Mouse (Mus musculus): ENCODE results near the gene Bmx.

Gene Bmx

DNA sequence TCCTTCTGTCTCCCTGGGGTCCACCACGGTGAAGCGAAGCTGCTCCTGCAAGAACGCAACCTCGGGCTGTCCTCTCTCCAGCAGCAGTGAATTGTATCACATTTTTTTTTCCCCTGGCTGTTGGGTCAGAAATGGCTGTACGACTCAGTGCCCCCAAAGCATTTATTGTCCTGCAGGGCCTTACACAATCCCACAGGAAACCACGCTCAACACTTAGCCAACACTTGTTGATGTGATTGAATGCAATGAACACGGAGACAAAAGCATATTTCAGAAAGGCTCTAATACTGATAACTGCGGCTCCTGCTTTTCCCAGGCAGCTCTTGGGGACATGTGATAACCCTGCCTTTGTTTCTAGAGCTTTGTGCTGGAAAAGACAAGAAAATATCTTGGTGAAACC, at the start of gene Bmx:
Gene Bmx (minus strand): TSS at position 137 of the 400 bp plus-strand sequence.
- DNase-seq (ENCODE audit: low read depth, low spot score): no peak

DNA sequence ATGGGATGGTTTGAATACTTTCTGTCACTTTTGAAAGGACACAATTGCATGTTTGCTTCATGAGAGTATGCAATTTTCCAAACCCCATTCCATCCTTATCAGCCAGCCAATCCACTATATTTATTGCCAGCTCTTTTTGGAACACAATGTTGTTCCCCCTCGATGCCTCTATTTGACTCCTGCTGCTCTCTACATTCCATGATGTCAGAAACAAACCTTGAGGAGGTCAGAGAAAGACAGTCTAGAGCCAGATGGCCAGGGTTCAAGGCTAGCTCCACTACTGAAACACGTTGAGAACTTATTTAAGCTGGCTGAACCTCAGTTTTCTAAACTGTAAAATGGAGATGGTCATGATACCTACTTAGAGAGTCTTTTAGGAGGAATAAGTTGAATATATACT, 48.3 kb upstream of the Bmx start:
- DNase-seq (ENCODE audit: low read depth, low spot score): no peak

- DNase-seq (ENCODE audit: low read depth, low spot score): no peak
These were observed 33.2 kb upstream of the Bmx start for GRCm38 (mm10) chrX:164291147-164291546.

DNA sequence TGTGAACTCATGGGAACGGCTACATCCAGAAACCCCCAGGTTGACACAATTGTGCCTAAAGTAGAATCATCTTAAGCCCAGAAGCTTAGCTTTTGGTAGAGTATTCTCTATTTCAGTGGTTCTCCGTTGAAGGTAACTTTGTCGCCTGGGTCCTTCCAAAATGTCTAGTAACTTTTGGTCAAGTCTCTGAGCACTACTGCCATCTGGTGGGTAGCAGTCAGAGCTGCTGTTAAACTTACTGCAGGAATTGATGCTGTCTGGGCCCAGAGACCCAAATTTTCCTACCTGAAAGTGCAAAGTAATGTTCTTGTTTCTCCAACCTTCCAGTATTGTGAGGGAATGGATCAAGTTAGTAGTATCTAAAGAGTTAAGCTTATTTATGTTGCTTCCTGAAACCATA, 29.1 kb upstream of the Bmx start:
- no peak for DNase-seq (ENCODE audit: low read depth, low spot score)

DNA sequence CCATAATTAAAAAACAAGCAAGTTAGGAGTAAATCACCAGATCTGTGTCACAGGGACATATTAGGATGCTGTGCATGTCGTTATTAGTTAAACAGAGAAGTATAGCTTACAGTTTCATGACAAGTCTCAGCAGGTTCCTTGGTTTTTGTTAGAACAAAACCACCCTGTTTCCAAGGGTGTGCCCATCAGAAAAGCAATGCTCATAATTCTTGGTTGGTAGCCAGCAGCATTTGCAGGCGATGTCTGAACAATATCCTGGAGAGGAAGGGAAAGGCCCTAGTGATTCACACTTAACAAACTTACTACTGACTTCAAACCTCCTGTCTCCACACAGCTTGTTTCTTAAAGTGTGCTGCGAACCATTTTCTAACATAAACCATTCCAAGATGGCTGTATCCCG, 25.8 kb upstream of the Bmx start:
- DNase-seq (ENCODE audit: low read depth, low spot score): no peak

GRCm38 (mm10) chrX:164280918-164281647, 23.1 kb upstream of the Bmx start:
- DNase-seq (ENCODE audit: low read depth, low spot score): no peak

DNA sequence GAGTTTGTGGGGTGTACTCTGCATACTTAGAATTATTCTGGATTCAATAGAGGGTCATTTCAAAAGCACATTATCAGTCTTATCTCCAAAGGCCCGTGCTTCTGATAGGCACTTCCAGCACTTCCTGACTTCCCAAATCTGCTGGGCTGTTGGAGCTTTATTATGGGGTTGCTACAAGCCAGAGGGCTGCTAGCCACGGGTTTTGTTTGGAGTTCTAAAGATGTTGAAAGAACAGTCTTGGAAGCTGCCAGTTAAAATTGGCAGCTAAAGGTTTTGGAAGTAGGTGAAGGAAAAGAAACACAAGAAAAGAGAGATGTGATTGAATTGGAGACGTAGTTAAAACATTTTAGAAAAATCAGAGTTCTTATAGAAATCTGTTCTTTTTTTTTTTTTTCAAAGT, 17.5 kb upstream of the Bmx start:
- no peak for DNase-seq (ENCODE audit: low read depth, low spot score)

DNA sequence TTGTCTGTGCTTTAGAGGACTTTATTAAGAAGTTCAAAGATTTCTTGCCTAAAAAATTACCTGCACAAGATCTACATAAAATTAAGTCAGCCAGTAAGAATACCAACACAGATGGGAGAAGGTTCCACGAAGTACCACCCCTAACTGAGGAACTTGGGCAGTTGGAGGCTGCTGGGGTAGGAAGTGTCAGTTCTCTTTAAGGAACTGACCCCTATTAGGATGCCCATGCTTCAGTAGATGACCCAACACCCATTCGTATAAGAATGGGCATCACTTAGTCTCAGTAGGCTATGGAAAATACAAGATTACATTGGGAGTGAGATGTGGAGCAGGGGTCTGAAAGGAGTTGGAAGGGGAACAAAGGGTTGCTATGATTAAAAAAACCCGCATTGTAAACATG, 12.6 kb upstream of the Bmx start:
- DNase-seq (ENCODE audit: low read depth, low spot score): no peak

DNA sequence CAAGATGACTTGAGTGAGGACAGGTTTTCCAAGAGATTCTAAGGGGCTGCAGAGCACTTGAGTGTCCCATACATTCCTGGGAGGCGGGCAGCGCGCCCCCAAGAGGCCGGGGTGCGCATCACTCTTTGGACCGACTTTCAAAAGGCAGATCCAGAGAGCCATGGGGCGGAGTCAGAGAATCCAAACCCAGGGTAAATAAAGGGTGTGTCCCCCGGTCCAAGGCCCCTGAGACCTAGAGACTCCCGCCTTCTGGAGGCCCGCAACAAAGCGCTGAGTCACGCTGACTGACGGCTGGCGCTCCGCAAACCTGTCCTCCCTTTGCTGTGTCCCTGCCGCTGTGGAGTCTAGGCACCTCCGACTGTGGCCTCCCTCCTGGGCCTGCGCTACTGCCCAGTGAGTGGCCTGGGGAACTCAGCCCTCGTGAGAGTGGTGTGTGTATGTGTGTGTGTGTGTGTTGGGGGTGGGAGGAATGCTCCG, 11.3 kb upstream of the Bmx start, which contains the start of gene Pir:
Gene Pir (plus strand): TSS at position 87 of the 477 bp plus-strand sequence.
- peak; percentile 65 for DNase-seq (ENCODE audit: low read depth, low spot score)

GRCm38 (mm10) chrX:164264861-164265260, 6.9 kb upstream of the Bmx start:
- DNase-seq (ENCODE audit: low read depth, low spot score): no peak

GRCm38 (mm10) chrX:164262286-164262685, 4.3 kb upstream of the Bmx start:
- DNase-seq (ENCODE audit: low read depth, low spot score): peak; percentile 5

DNA sequence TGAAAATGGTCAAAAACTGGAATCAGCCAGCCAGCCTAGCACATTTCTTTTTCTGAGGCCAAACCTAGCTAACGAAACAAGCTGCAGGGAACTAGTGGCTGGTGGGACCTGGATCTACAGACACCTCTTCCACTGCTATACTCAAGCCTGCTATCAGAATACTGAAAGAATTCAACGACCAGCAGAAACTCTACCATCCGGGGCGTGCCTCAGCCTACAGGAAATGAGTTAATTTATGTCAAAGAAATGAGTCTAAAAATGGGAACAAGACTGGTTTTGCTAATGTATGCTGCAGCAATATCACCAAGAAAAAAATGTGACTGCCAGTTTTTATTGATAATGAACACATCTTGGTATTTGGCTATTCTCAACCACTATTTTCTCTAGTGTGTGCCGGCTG, 669 bp upstream of the Bmx start:
- DNase-seq (ENCODE audit: low read depth, low spot score): no peak

- DNase-seq (ENCODE audit: low read depth, low spot score): no peak
These were observed 1.5 kb downstream of the Bmx start for GRCm38 (mm10) chrX:164256527-164256926.

DNA sequence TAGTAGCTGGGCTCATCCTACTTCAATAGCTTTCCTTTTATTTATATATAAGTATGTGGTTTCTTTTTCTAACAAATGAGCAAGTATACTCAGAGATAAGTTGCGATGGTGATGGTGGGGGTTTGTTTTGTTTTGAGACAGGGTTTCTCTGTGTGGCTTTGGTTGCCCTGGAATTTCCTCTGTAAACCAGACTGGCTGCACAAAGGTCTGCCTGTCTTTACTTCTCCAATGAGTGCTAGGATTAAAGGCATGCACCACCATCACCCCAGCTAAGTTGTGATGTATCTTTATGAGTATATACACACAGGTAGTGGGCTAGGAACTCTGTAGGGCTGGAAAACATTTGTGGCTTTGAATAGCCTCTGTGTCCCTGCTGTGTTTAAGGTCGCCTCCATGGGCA, 11.3 kb downstream of the Bmx start:
- no peak for DNase-seq (ENCODE audit: low read depth, low spot score)

GRCm38 (mm10) chrX:164245714-164246113, 12.3 kb downstream of the Bmx start:
- no peak for DNase-seq (ENCODE audit: low read depth, low spot score)

DNA sequence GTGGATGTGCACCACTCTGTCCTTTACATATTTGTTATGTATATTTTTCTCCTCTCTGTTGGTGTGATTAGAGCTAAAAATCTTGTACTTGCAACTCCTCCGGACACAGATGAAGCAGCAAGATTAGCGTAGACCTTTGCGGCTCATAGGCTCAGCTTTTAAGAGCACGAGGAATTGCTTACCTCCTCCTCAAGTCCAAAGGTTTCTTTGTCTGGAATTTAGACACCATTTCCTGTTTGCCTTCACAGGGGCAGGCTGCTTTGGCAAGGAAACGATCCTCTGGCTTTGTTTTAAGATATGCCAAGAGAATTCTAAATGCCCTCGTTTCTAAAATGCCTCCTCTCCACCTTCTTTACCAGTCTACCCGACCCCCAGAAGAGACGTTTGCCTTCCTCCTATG, 24.6 kb downstream of the Bmx start:
- DNase-seq (ENCODE audit: low read depth, low spot score): no peak

GRCm38 (mm10) chrX:164221989-164222388, 36.0 kb downstream of the Bmx start:
- DNase-seq (ENCODE audit: low read depth, low spot score): no peak

- no peak for DNase-seq (ENCODE audit: low read depth, low spot score)
These were observed 57.4 kb downstream of the Bmx start for GRCm38 (mm10) chrX:164200547-164200946.

DNA sequence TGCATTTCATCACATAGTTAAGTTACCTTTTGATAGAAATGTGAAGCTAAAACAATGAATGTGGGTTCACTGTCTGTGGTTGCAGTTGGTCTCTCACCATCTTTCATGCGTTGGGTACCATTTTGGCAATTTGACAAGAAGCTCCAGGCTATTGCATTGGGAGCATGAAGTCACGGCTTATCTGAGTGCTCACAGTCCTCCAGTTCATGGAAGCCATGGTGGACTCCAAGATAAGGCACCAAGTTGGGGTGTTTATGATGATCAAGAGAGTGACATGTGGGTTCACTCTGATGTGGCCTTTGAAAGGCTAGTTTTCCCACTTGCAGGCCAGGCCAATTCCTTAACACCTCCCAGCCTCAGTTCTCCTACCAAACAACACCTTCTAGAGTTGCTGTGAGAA, 60.3 kb downstream of the Bmx start:
- no peak for DNase-seq (ENCODE audit: low read depth, low spot score)

DNA sequence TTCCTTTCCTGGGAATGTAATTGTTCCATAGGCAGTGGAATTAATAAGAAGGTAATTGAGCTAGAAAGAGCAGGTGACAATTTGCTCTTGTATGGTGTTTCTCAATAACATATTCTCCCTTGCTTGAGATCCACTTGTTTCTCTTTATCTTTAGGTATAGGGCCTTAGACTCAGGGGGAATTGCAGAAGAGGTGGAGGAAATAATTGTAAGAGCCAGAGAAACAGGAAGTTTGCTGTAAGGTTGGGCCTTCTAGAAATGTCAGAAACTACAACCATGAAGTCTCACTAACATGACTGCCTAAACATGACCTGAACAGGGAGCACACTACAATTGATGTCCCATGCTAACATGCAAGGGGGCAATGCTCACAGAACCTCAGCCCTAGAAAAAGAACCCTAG, 68.1 kb downstream of the Bmx start:
- DNase-seq (ENCODE audit: low read depth, low spot score): no peak

DNA sequence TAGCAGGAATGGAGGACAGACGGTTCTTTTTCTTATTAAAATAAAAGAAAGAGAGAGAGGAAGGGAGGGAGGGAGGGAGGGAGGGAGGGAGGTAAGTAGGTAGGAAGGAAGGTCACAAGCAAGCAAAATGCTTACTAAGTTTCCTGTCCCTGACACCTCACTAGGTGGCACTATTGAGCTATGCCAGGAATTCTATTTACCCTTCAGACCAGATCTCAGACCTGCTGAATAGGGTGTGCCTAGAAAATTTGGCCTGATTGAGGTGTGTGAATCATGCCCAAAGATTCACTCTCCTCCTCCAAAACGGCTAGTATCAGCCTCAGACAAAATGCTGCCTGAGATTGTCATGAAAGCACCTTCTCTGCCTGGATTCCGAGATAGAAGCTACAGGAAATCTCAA, 74.1 kb downstream of the Bmx start:
- DNase-seq (ENCODE audit: low read depth, low spot score): peak; percentile 14

- DNase-seq (ENCODE audit: low read depth, low spot score): no peak
These were observed 78.2 kb downstream of the Bmx start for GRCm38 (mm10) chrX:164179746-164180145.

GRCm38 (mm10) chrX:164178856-164179255, 79.1 kb downstream of the Bmx start:
- DNase-seq (ENCODE audit: low read depth, low spot score): no peak

DNA sequence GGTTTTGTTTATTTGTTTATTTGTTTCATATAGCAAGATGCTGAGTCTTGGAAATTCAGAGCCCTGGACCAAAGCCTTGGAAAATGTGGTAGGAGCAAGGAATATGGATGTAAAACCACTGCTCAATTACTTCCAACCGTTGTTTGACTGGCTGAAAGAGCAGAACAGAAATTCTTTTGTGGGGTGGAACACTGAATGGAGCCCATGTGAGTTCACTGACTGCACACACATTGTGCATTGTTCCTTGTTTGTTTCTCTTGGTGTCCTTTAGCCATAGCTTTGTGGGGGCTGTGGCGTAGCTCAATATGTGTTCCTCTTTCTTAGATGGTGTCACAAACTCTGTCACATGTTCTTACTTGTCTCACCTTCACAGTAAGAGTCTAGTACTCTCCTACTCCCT, 82.2 kb downstream of the Bmx start:
- DNase-seq (ENCODE audit: low read depth, low spot score): no peak

Measured in WW6 (cell line).